Mouse (Mus musculus): ENCODE measurements around the gene Gm7951. TPM values are rescaled to one million over a fixed set of nuclear protein-coding genes. Genes with fewer than 3 reads are reported as not detected.
"Not testable (repeated sequence)": the region's sequence is repeated elsewhere in the genome, so short reads cannot be mapped to it uniquely, and the experiment has no call there.

The Gm7951 gene
- not detected in 2 replicates for polyA plus RNA-seq (2014; fragmentation: Nextera tagmentation; extraction: Ambion mirVana)

DNA sequence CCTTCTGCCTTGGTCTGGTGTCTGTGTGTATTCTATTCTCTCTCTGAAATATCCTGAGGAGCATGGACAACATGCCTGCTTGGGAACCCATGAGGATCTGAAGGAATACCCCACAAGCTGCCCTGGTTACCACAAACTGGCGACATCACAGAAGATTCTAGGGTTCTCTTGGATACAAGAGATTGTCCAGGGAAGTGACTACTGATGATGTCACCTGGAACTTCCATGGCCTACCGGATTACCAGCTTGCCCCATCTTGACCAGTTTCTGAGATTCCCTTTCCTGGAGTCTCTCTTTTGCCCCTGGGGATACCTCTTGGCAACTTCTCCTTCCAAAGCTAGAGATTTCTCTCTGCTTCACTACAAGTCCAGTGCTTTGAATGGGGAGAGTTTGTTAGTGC, at the start of gene Gm7951:
TSS of gene Gm7951 (minus strand) at position 101 of the 400 bp plus-strand sequence.
- not testable (repeated sequence) for H3K9ac ChIP-seq (replicated peaks; ENCODE audit: low read length); H3K4me1 ChIP-seq (ENCODE audit: control insufficient read depth, insufficient read depth, low read length); H3K27ac ChIP-seq (replicated peaks; ENCODE audit: low read depth, low read length); DNase-seq; H3K4me2 ChIP-seq (ENCODE audit: low read length); H3K4me3 ChIP-seq (replicated peaks; ENCODE audit: low read depth, low read length); ATAC-seq (ENCODE audit: low FRiP score, low TSS enrichment); H3K9me3 ChIP-seq (ENCODE audit: control insufficient read depth, low read length); H3K27me3 ChIP-seq (ENCODE audit: control insufficient read depth, insufficient read depth, low read length); H3K36me3 ChIP-seq (ENCODE audit: control insufficient read depth, insufficient read depth, low read length)
- WGBS = no CpG with 5 or more reads among the region's 2 CpGs

DNA sequence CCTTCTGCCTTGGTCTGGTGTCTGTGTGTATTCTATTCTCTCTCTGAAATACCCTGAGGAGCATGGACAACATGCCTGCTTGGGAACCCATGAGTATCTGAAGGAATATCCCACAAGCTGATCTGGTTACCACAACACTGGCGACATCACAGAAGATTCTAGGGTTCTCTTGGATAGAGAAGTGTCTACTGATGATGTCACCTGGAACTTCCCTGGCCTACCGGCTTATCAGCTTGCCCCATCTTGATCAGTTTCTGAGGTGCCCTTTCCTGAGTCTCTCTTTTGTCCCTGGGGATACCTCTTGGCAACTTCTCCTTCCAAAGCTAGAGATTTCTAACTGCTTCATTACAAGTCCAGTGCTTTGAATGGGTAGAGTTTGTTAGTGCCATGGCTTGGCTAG, 45.4 kb upstream of the Gm7951 start, which contains the start of gene Gm17027:
TSS of gene Gm17027 (minus strand) at position 101 of the 400 bp plus-strand sequence.
- H3K4me3 ChIP-seq (replicated peaks; ENCODE audit: low read depth, low read length); H3K27me3 ChIP-seq (ENCODE audit: control insufficient read depth, insufficient read depth, low read length); H3K9ac ChIP-seq (replicated peaks; ENCODE audit: low read length); H3K27ac ChIP-seq (replicated peaks; ENCODE audit: low read depth, low read length); H3K9me3 ChIP-seq (ENCODE audit: control insufficient read depth, low read length); H3K4me1 ChIP-seq (ENCODE audit: control insufficient read depth, insufficient read depth, low read length); DNase-seq; H3K36me3 ChIP-seq (ENCODE audit: control insufficient read depth, insufficient read depth, low read length); H3K4me2 ChIP-seq (ENCODE audit: low read length); ATAC-seq (ENCODE audit: low FRiP score, low TSS enrichment): not testable (repeated sequence)
- 88% methylated on average over 1 of the region's 2 CpGs for WGBS

- ATAC-seq (ENCODE audit: low FRiP score, low TSS enrichment); DNase-seq: not testable (repeated sequence)
- 67% methylated on average over 7 of the region's 8 CpGs for WGBS
Measured at GRCm38 (mm10) chr14:42134571-42134970, 17.4 kb upstream of the Gm7951 start.

DNA sequence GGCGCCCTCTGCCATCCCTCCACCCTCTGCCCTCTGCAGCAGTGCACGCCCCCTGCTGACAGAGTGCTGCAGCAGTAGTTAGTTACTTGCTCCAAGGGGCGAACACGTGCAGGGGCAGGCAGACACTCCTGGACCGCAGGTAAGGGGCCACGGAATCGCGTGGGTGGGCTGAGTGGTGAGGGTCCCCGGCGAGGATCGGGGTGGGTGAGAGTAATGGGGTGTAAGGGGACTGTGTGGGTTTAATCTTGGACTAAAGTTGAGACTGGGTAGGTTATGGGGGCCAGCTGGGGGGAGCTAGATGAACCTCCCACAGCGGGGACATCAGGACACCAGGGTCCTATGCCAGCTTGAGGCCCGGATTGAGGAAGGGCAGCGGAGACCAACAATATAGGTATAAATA, 16.6 kb upstream of the Gm7951 start:
- not testable (repeated sequence) for DNase-seq; H3K27me3 ChIP-seq (ENCODE audit: control insufficient read depth, insufficient read depth, low read length); H3K9ac ChIP-seq (replicated peaks; ENCODE audit: low read length); H3K4me1 ChIP-seq (ENCODE audit: control insufficient read depth, insufficient read depth, low read length); H3K4me2 ChIP-seq (ENCODE audit: low read length); H3K36me3 ChIP-seq (ENCODE audit: control insufficient read depth, insufficient read depth, low read length); H3K4me3 ChIP-seq (replicated peaks; ENCODE audit: low read depth, low read length); H3K27ac ChIP-seq (replicated peaks; ENCODE audit: low read depth, low read length); H3K9me3 ChIP-seq (ENCODE audit: control insufficient read depth, low read length); ATAC-seq (ENCODE audit: low FRiP score, low TSS enrichment)
- 58% methylated on average over 10 of the region's 14 CpGs for WGBS

More at GRCm38 (mm10) chr14:42134571-42134970, 17.4 kb upstream of the Gm7951 start:
- not testable (repeated sequence) for H3K9me3 ChIP-seq (ENCODE audit: control insufficient read depth, low read length); H3K9ac ChIP-seq (replicated peaks; ENCODE audit: low read length); H3K36me3 ChIP-seq (ENCODE audit: control insufficient read depth, insufficient read depth, low read length); H3K4me2 ChIP-seq (ENCODE audit: low read length); H3K27me3 ChIP-seq (ENCODE audit: control insufficient read depth, insufficient read depth, low read length); H3K4me1 ChIP-seq (ENCODE audit: control insufficient read depth, insufficient read depth, low read length); H3K4me3 ChIP-seq (replicated peaks; ENCODE audit: low read depth, low read length); H3K27ac ChIP-seq (replicated peaks; ENCODE audit: low read depth, low read length)

Other genes starting within 250 kb of the Gm7951 start
- not detected in 2 replicates for gene Gm7980, start 210.1 kb downstream of the Gm7951 start, polyA plus RNA-seq (2014; fragmentation: Nextera tagmentation; extraction: Ambion mirVana)
- gene 1700049E17Rik1, start 192.4 kb downstream of the Gm7951 start, polyA plus RNA-seq (2014; fragmentation: Nextera tagmentation; extraction: Ambion mirVana) = not detected in 2 replicates
- not detected in 2 replicates for gene 1700024B05Rik, start 173.4 kb downstream of the Gm7951 start, polyA plus RNA-seq (2014; fragmentation: Nextera tagmentation; extraction: Ambion mirVana)
- not detected in 2 replicates for gene Gm6401, start 149.4 kb downstream of the Gm7951 start, polyA plus RNA-seq (2014; fragmentation: Nextera tagmentation; extraction: Ambion mirVana)
- gene Gm3543, start 134.0 kb downstream of the Gm7951 start, polyA plus RNA-seq (2014; fragmentation: Nextera tagmentation; extraction: Ambion mirVana) = not detected in 2 replicates
- not detected in 2 replicates for gene Gm17027, start 45.3 kb upstream of the Gm7951 start, polyA plus RNA-seq (2014; fragmentation: Nextera tagmentation; extraction: Ambion mirVana)
- not detected in 2 replicates for gene Gm3573, start 73.4 kb upstream of the Gm7951 start, polyA plus RNA-seq (2014; fragmentation: Nextera tagmentation; extraction: Ambion mirVana)
- gene Gm17026, start 142.7 kb upstream of the Gm7951 start, polyA plus RNA-seq (2014; fragmentation: Nextera tagmentation; extraction: Ambion mirVana) = not detected in 2 replicates
- not detected in 2 replicates for gene Gm9611, start 180.0 kb upstream of the Gm7951 start, polyA plus RNA-seq (2014; fragmentation: Nextera tagmentation; extraction: Ambion mirVana)
- not detected in 2 replicates for gene Gm7995, start 192.8 kb upstream of the Gm7951 start, polyA plus RNA-seq (2014; fragmentation: Nextera tagmentation; extraction: Ambion mirVana)

Data from midbrain, embryonic 14.5 days (tissue).